Mouse (Mus musculus) megakaryocyte progenitor cell, adult 5-6 weeks (primary cell): Measurements from ENCODE around the gene Fan1. TPM values are rescaled to one million over a fixed set of nuclear protein-coding genes. Genes with fewer than 3 reads are reported as not detected.

ENCODE experiments used
- ATAC-seq: replicated peaks from 2 replicates; pipeline ENCODE4 v1.8.0; 2016; ENCODE audit warnings: mild to moderate bottlenecking, moderate TSS enrichment, inconsistent platforms; ENCODE audit not compliant: poor library complexity
- total RNA-seq, 2 experiments: library from RNA; stranded (forward) in 1 of 2; stranded (reverse) in 1 of 2; fragments of 157-497, 149-512 nt in 1 of 2; fragments of 200-1000 nt in 1 of 2; gene quantifications; 2 replicates each; pipeline versions ENCODE4 v1.2.3 to v1.2.4; 2015 to 2017

Fan1 gene
- total RNA-seq (2015) (1.9 and 3.2 TPM in 2 replicates), total RNA-seq (2017) (4.8 and 5.0 TPM in 2 replicates)

GRCm38 (mm10) chr7:64373830-64374562, at the start of gene Fan1:
Gene Fan1, minus strand, starts transcription at chr7:64374095.
- ATAC-seq, result peak; percentile 98

- ATAC-seq, result peak; percentile 61
Observed at GRCm38 (mm10) chr7:64403989-64404388, 30.1 kb upstream of the Fan1 start.

GRCm38 (mm10) chr7:64402452-64402851, 28.6 kb upstream of the Fan1 start:
- peak; percentile 33 for ATAC-seq

- peak; percentile 78 for ATAC-seq
Observed at GRCm38 (mm10) chr7:64400725-64401124, 26.8 kb upstream of the Fan1 start.

- no peak; the same call in 1 of the 2 replicates for ATAC-seq
Observed at GRCm38 (mm10) chr7:64392819-64393151, 18.9 kb upstream of the Fan1 start.

GRCm38 (mm10) chr7:64392122-64392818, 18.4 kb upstream of the Fan1 start, which contains the start of the genes Mphosph10 and Mcee:
Gene Mphosph10, minus strand, starts transcription at chr7:64392268.
Gene Mcee, plus strand, starts transcription at chr7:64392607.
- peak; percentile 90 for ATAC-seq

- ATAC-seq, result peak; percentile 14; the same call in 1 of the 2 replicates
Observed at GRCm38 (mm10) chr7:64391479-64391878, 17.6 kb upstream of the Fan1 start.

- peak; percentile 27; the same call in 1 of the 2 replicates for ATAC-seq
Observed at GRCm38 (mm10) chr7:64373147-64373829, 607 bp downstream of the Fan1 start.

GRCm38 (mm10) chr7:64371940-64372878, 1.7 kb downstream of the Fan1 start:
- no peak for ATAC-seq

GRCm38 (mm10) chr7:64369841-64370240, 4.1 kb downstream of the Fan1 start:
- no peak for ATAC-seq

- ATAC-seq, result no peak
Observed at GRCm38 (mm10) chr7:64365863-64366262, 8.0 kb downstream of the Fan1 start.

GRCm38 (mm10) chr7:64360586-64360945, 13.3 kb downstream of the Fan1 start:
- ATAC-seq, result no peak

GRCm38 (mm10) chr7:64359943-64360585, 13.8 kb downstream of the Fan1 start:
- ATAC-seq, result no peak

GRCm38 (mm10) chr7:64358666-64359065, 15.2 kb downstream of the Fan1 start:
- ATAC-seq, result no peak

GRCm38 (mm10) chr7:64357405-64357804, 16.5 kb downstream of the Fan1 start:
- ATAC-seq, result no peak

- ATAC-seq, result 0 out of 2 replicates have a peak, but pooled peaks have one; percentile 17
Observed at GRCm38 (mm10) chr7:64356661-64357060, 17.2 kb downstream of the Fan1 start.

- no peak for ATAC-seq
Observed at GRCm38 (mm10) chr7:64354206-64354605, 19.7 kb downstream of the Fan1 start.

GRCm38 (mm10) chr7:64351087-64351486, 22.8 kb downstream of the Fan1 start:
- no peak for ATAC-seq

GRCm38 (mm10) chr7:64349147-64349861, 24.6 kb downstream of the Fan1 start:
- ATAC-seq, result no peak
